Mouse (Mus musculus): ENCODE results near the gene Kdelr2. TPM values are rescaled to one million over a fixed set of nuclear protein-coding genes. Genes with fewer than 3 reads are reported as not detected.

The Kdelr2 gene
- polyA plus RNA-seq, 2 experiments, result 39.9 to 135 TPM

DNA sequence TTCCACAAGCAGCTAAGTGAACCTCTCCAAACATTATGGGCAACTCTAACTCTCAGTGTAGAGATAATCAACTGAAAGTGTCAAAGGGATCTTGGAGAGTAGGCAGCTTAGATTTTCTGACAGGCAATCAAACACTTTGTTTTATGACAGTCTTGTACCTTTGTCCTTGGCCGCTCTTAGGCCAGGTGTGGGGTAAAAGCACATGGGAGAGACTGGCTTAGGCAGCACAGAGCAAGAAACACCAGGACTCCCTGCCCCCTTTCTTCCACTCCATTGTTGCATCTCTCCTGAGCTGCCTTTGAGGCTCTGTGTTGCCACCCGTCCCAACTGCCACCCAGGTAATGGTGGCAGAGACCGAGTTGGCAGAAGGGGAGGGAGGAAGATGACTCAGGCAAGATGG is 37.7 kb downstream of the Kdelr2 start:
- Histone ChIP-seq H3K36me3 (replicated peaks; ENCODE audit: control insufficient read depth, insufficient read depth, low read depth) (no peaks in the 10 kb centered on the region), H3K4me2 (ENCODE audit: low read depth) (no peak overlapping the region), H3K9me3 (ENCODE audit: control insufficient read depth, low read length) (no peaks in the 10 kb centered on the region), H3K27me3 (ENCODE audit: control insufficient read depth, insufficient read depth, low read length) (no peaks in the 10 kb centered on the region), H3K9ac (replicated peaks) (no peak overlapping the region), H3K4me1 (replicated peaks; ENCODE audit: control insufficient read depth in 2 of 2, insufficient read depth in 2 of 2, low read length in 1 of 2) (no peaks in the 10 kb centered on the region), H3K27ac (no peak overlapping the region), H3K4me3 (ENCODE audit: insufficient read depth in 1 of 2, low read depth in 2 of 2, low read length in 2 of 2) (no peak overlapping the region)
- no peak for TF ChIP-seq EP300 (IDR thresholded peaks at IDR 0.05; ENCODE audit: low read depth)
- no peak for TF ChIP-seq CTCF (IDR thresholded peaks at IDR 0.05; ENCODE audit: low read depth)
- no peak for ATAC-seq (ENCODE audit: insufficient read depth)
- DNase-seq (ENCODE audit: low read depth in 3 of 3, low spot score in 3 of 3), result no peak
- whole genome bisulfite sequencing (ENCODE audit: insufficient replicate concordance), result 58% methylated on average over 3 of the region's 3 CpGs

GRCm38 (mm10) chr5:143441753-143442152 is 38.1 kb downstream of the Kdelr2 start:
- 59% methylated on average over 12 of the region's 12 CpGs for WGBS (ENCODE audit: insufficient replicate concordance)
- Histone ChIP-seq H3K4me2 (ENCODE audit: low read depth) (no peak overlapping the region), H3K4me1 (replicated peaks; ENCODE audit: control insufficient read depth in 2 of 2, insufficient read depth in 2 of 2, low read length in 1 of 2) (no peaks in the 10 kb centered on the region), H3K27me3 (ENCODE audit: control insufficient read depth, insufficient read depth, low read length) (no peaks in the 10 kb centered on the region), H3K9ac (replicated peaks) (no peak overlapping the region), H3K27ac (no peak overlapping the region), H3K4me3 (ENCODE audit: insufficient read depth in 1 of 2, low read depth in 2 of 2, low read length in 2 of 2) (no peak overlapping the region), H3K9me3 (ENCODE audit: control insufficient read depth, low read length) (no peaks in the 10 kb centered on the region), H3K36me3 (replicated peaks; ENCODE audit: control insufficient read depth, insufficient read depth, low read depth) (no peaks in the 10 kb centered on the region)
- DNase-seq (ENCODE audit: low read depth in 3 of 3, low spot score in 3 of 3) (no peak), ATAC-seq (ENCODE audit: insufficient read depth) (no peak)
- TF ChIP-seq CTCF (IDR thresholded peaks at IDR 0.05; ENCODE audit: low read depth) (no peak), EP300 (IDR thresholded peaks at IDR 0.05; ENCODE audit: low read depth) (no peak)

DNA sequence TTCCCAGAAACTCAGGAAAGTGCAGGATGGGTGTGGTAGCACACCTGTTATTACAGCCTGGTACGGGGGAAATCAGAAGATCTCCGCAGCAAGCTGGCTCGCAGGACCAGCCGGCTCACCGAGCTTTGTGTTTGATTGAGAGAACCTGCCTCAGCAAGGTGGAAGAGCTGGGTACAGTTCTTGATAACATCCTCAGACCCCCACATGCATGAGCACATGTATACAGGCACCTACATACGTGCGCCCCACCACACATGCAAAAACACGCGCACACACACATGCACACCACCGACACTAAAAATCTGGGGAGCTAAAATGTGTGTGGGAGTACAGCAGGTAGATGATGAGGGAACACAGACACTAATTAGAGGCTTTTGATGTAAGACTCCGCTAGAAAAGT is 60.0 kb downstream of the Kdelr2 start:
- TF ChIP-seq CTCF (IDR thresholded peaks at IDR 0.05; ENCODE audit: low read depth) (no peak), EP300 (IDR thresholded peaks at IDR 0.05; ENCODE audit: low read depth) (no peak)
- Histone ChIP-seq H3K4me3 (ENCODE audit: insufficient read depth in 1 of 2, low read depth in 2 of 2, low read length in 2 of 2) (peak overlapping the region; percentile 80 to 86), H3K9me3 (ENCODE audit: control insufficient read depth, low read length) (no peaks in the 10 kb centered on the region), H3K9ac (replicated peaks) (peak overlapping the region; percentile 78), H3K27ac (no peak overlapping the region), H3K4me1 (replicated peaks; ENCODE audit: control insufficient read depth in 2 of 2, insufficient read depth in 2 of 2, low read length in 1 of 2) (peaks cover 6 to 12% of the 10 kb centered on the region in 2 experiments; a peak in 3 of 4 replicates), H3K27me3 (ENCODE audit: control insufficient read depth, insufficient read depth, low read length) (no peaks in the 10 kb centered on the region; the same call in 1 of the 2 replicates), H3K4me2 (ENCODE audit: low read depth) (peak overlapping the region; percentile 76), H3K36me3 (replicated peaks; ENCODE audit: control insufficient read depth, insufficient read depth, low read depth) (peaks cover 5% of the 10 kb centered on the region)
- DNase-seq (ENCODE audit: low read depth in 3 of 3, low spot score in 3 of 3) (no peak), ATAC-seq (ENCODE audit: insufficient read depth) (no peak)
- 80% methylated on average over 11 of the region's 11 CpGs for WGBS (ENCODE audit: insufficient replicate concordance)

DNA sequence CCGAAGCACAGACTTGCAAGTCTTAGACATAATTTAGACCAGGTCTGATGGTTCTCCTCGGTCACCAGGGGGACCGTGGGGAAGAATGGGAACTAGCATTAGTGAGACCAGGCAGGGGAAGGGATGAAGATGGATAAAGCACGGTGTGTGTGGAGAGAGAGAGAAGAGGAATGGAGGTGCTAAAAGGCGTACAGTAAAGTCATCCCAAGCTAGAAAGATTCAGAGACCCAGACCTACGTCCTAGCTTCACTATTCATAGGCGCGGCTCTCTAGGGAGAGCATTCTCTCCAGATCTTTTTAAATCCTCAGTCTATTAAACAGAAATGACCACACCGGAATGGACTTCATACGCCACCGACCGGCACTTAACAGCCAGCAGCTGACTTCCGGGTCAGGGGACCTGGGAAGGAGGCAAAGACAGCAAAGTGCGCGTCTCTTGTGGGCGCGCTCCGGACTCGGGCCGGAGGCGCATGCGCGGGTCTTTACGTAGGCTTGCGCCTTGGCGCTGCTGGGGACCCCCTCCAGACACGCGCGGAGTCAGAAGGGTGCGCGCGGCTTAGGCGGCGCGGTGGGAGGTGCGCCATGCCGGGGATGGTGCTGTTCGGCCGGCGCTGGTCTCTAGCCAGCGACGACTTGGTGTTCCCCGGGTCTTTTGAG is 60.6 kb downstream of the Kdelr2 start, which contains the start of gene Daglb:
Gene Daglb (plus strand): TSS at position 485 of the 657 bp plus-strand sequence.
- H3K27me3 ChIP-seq (ENCODE audit: control insufficient read depth, insufficient read depth, low read length), result no peaks in the 10 kb centered on the region; the same call in 1 of the 2 replicates
- DNase-seq (ENCODE audit: low read depth in 3 of 3, low spot score in 3 of 3) (peak; percentile 75 to 80 (median 79)), ATAC-seq (ENCODE audit: insufficient read depth) (peak; percentile 94)
- H3K9me3 ChIP-seq (ENCODE audit: control insufficient read depth, low read length), result no peaks in the 10 kb centered on the region
- H3K9ac ChIP-seq (replicated peaks), result peak within 1 kb of the TSS; percentile 78
- no peak for TF ChIP-seq CTCF (IDR thresholded peaks at IDR 0.05; ENCODE audit: low read depth)
- no peak for TF ChIP-seq EP300 (IDR thresholded peaks at IDR 0.05; ENCODE audit: low read depth)
- H3K27ac ChIP-seq, result peak within 1 kb of the TSS; percentile 36
- peaks cover 6 to 12% of the 10 kb centered on the region in 2 experiments; a peak in 3 of 4 replicates for H3K4me1 ChIP-seq (replicated peaks; ENCODE audit: control insufficient read depth in 2 of 2, insufficient read depth in 2 of 2, low read length in 1 of 2)
- 3% methylated on average over 43 of the region's 43 CpGs for WGBS (ENCODE audit: insufficient replicate concordance)
- H3K36me3 ChIP-seq (replicated peaks; ENCODE audit: control insufficient read depth, insufficient read depth, low read depth), result peaks cover 7% of the 10 kb centered on the region
- H3K4me3 ChIP-seq (ENCODE audit: insufficient read depth in 1 of 2, low read depth in 2 of 2, low read length in 2 of 2), result peak within 1 kb of the TSS; percentile 80 to 86
- H3K4me2 ChIP-seq (ENCODE audit: low read depth), result peak within 1 kb of the TSS; percentile 76

GRCm38 (mm10) chr5:143464757-143465118 is 61.1 kb downstream of the Kdelr2 start:
- Histone ChIP-seq H3K27ac (peak overlapping the region; percentile 7; the same call in 1 of the 2 replicates), H3K4me3 (ENCODE audit: insufficient read depth in 1 of 2, low read depth in 2 of 2, low read length in 2 of 2) (peak overlapping the region; percentile 80 to 86), H3K27me3 (ENCODE audit: control insufficient read depth, insufficient read depth, low read length) (no peaks in the 10 kb centered on the region; the same call in 1 of the 2 replicates), H3K4me1 (replicated peaks; ENCODE audit: control insufficient read depth in 2 of 2, insufficient read depth in 2 of 2, low read length in 1 of 2) (peaks cover 6 to 12% of the 10 kb centered on the region in 2 experiments; a peak in 3 of 4 replicates), H3K36me3 (replicated peaks; ENCODE audit: control insufficient read depth, insufficient read depth, low read depth) (peaks cover 11% of the 10 kb centered on the region), H3K9ac (replicated peaks) (peak overlapping the region; percentile 78), H3K4me2 (ENCODE audit: low read depth) (peak overlapping the region; percentile 76), H3K9me3 (ENCODE audit: control insufficient read depth, low read length) (no peaks in the 10 kb centered on the region)
- DNase-seq (ENCODE audit: low read depth in 3 of 3, low spot score in 3 of 3) (no peak), ATAC-seq (ENCODE audit: insufficient read depth) (peak; percentile 69)
- WGBS (ENCODE audit: insufficient replicate concordance), result under 1% methylated on average over 20 of the region's 20 CpGs
- TF ChIP-seq CTCF (IDR thresholded peaks at IDR 0.05; ENCODE audit: low read depth) (no peak), EP300 (IDR thresholded peaks at IDR 0.05; ENCODE audit: low read depth) (no peak)

Measured in liver, embryonic 14.5 days (tissue).